Mouse (Mus musculus): ENCODE measurements around the gene Ugt1a7c.

- TF ChIP-seq CTCF (IDR thresholded peaks at IDR 0.05; ENCODE audit: insufficient read depth, low read length) (no peak), POLR2A (IDR thresholded peaks at IDR 0.05; ENCODE audit: borderline replicate concordance, extremely low read depth, low read depth, low read length) (no peak)
These were observed 123.7 kb downstream of the Ugt1a7c start for GRCm38 (mm10) chr1:88218591-88218990.
